Mouse (Mus musculus) ZHBTc4 (cell line): ENCODE data around the gene Dcp1a.
A peak's percentile ranks its signal among the peaks of the same experiment; 100 is the strongest.

ENCODE experiments used
- DNase-seq: peaks from one replicate; pipeline ENCODE4 v3.0.0-alpha.2; 2011; ENCODE audit warnings: low read depth, low spot score

Gene Dcp1a

DNA sequence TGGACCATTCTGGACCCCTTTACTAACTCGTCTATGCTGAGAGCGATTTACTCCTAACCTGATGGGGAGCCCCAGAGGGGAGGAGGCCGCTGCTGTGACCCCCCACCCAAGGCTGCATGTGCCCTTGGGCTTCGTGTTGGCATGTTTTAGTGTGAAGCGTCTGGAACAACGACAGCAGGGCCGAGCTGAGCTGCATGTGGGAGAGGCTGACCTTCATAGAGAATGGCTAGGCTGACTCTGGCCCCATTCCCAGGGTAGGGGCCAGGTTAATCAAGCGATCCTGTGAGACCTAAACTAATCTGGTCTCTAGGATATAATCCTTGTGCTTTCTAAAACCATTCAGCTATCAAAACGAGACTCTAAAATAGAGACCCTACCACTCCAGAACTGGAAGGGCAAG, 78.4 kb downstream of the Dcp1a start:
- no peak for DNase-seq

DNA sequence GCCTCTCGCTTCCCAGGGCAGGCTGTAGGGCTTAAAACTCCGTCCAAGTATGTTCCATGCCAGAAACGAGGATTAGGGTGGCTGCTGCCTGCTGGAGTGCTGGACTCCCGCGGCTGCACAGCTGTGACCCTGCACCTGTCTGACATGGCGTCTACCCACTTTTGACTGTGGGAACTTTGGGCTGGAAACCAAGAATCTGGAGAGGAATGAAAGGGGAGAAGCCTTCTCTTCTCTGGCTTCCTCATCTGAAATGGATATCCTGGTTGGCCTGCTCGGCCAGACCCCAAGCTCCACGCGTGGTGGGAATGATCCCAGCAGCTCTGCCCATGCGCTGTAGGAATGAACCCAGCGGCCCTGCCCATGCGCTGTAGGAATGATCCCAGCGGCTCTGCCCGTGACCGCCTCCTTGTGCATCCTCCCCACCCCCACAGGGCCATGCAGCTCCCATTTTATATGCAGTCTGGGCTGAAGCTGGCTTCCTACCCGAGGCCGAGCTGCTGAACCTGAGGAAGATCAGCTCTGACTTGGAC, 80.1 kb downstream of the Dcp1a start:
- peak; percentile 78 for DNase-seq

DNA sequence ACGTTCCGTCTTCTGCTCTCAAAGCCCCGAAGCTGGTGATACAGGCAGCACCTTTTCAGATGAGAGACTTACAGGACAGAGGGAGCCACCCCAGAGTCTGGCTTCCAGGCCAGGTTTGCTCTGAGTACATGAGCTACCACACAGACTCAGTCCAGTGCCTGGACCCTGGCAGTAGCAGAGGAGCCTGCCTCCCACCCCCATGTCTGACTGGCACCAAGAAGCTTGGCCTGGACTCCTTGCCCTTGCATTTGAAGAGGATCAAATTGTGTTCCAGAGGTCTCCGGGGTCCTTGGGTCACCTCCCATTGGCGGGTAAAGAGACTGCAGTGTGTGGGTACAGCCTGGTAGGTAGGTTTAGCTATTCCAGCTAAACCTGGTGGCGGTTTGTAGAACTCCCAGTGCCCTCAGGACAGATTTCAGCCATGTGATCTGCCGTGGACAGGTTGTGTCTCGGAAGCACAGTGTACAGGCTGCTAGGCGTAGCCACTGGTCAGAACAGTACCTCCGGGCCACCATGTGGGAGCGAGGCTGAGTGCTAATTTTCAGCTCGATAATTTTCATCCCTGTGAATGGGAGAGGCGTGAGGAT, 81.6 kb downstream of the Dcp1a start:
- peak; percentile 44 for DNase-seq

DNA sequence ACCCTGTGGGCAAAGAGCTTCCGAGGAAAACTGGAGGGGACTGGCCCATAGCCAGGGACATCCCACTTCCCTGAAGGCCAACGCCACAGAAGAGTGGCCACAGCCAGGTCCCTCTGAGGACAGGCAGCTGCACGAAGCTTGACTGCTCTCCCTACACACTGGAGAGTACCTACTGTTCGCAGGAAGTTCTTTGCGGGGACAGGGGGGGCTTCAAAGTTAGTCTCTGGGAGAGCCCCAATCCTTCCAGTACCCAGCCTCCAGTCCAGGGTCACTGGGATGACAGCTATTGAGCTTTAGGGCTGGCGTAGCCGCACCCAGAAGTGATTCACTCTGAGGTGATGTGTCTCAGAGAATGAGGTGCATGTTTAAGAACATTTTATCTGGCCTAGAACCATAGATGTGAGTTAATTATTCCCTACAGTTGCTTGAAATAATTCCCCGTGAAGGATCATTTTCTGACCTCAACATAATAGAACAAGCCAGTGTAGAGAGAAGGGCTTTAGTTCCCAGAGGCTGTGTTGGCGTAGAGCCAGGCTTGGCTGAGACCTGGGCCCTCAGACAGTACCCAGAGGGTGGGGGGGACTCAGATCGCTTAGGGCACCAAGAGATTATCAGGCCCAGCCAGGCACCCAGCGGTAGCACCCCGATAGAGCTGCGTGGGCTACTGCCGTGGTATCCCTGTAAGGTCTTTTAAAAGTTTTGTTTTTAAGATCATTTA, 82.3 kb downstream of the Dcp1a start:
- no peak for DNase-seq

DNA sequence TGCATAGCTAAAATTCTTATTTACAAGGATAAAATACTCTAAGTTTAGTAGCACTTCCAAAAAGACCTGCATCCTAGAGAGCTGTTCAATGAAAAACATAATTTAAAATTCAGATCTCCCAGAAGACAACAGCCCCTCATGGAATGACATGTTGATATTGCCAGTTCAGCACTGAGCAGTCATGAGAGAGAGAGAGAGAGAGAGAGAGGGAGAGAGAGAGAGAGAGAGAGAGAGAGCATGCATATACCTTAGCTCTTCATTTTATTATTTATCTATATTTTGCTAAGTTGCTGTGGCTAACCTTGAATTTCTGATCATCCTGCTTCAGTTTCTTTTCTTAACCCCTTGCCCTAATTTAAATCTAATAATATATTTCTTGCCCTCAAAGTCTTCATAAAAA, 83.0 kb downstream of the Dcp1a start:
- DNase-seq: no peak

DNA sequence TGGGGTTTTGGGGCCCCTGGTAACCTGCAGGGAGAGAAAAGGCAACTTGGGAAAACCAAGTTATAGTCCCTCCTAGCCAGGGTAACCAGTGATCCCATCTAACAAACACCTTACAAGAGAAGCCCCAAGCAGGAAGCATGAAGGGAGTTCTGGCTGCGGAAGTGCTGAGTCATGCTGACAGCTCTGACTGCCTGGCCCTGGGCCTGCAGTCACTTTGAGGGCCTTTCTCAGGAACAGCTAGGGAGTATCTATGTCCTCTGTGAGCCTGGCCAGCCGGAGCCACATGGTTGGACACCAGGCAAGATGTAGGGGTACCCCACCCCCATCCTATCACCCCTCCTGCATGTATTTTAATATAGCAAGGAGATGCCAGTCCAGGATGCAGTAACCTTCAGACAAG, 85.1 kb downstream of the Dcp1a start:
- peak; percentile 78 for DNase-seq

DNA sequence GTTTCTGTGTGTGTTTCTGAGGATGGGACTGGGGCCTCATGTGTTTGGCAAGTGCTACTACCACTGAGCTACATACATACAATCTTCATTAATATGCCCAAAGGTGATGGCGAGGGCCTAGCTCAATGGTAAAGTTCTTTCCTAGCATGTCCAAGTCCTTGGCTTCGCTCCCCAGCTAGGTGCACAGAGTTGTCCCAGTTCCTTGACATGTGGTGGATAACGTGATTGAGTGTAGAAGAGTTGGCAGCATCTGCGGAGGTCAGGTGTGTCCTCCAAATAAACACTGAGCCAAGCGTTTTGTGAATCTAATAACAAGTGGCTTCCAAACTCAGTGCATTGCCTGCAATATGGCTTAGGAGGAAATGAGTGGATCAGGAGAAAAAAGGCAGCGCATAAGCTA, 87.0 kb downstream of the Dcp1a start:
- no peak for DNase-seq

DNA sequence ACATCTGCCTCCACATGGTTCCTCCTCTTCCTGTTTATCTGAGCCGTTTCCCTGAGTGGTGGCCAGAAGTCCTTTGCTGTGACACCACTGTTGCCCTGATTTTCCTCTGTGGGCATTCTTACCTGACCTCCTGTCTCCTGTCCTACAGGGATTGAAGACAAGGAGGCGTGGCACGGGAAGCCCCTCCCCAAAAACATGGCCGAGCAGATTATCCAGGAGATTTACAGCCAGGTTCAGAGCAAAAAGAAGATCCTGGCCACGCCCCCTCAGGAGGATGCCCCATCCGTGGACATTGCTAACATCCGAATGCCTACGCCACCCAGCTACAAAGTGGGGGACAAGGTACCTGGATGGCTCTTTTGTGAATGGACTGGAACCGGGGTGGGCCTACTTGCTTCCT, 88.7 kb downstream of the Dcp1a start:
- peak; percentile 63 for DNase-seq

DNA sequence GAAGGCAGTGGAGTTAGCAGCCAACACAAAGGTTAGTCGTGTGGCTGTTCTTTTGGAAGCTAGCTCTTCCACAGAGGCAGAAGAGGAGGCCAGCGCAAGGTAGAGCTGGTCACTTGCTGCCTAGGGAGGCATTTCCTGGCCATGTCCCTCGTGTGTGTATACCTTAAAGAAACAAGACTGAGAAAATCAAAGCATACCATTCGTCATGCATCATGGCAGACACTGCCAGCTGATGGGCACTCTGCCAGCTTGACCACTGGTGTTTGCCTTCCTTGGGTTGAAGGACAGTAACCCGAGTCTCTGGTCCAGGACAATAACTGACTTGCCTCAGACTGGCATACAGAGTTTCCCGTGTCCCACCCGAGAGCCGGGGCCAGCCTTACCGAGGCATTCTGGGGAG, 91.0 kb downstream of the Dcp1a start:
- no peak for DNase-seq

DNA sequence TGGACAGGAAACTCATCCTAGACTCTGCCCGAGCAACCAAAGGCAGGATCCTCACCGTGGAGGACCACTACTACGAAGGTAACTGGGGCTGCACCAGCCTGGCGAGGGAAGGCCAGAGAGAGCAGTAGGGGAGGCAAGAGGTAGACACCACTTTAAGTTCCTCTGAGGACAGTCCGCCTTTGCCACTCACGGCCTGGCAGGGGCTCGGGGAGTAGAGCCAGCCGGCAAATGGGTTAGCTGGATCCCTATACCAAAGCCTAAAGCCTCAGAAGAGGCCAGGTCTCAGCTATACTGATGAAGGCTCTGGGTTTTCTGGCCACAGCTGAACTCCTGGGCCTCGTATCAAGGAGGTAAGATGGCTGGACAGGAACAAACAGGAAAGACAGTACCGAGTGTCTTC, 92.9 kb downstream of the Dcp1a start:
- DNase-seq: no peak

DNA sequence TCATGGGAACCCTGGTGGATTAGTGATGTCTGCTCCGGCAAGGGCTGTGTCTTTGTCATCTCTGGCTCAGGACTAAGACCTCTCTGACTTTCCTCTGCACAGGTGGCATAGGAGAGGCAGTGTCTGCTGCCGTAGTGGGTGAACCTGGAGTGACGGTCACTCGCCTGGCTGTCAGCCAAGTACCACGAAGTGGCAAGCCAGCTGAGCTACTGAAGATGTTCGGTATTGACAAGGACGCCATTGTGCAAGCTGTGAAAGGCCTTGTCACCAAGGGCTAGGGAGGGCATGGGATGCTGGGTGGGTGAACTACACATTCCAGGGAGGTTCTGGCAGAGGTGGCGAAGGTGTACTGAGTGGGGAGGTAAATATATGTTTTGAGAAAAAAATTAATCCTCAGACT, 93.9 kb downstream of the Dcp1a start:
- no peak for DNase-seq

DNA sequence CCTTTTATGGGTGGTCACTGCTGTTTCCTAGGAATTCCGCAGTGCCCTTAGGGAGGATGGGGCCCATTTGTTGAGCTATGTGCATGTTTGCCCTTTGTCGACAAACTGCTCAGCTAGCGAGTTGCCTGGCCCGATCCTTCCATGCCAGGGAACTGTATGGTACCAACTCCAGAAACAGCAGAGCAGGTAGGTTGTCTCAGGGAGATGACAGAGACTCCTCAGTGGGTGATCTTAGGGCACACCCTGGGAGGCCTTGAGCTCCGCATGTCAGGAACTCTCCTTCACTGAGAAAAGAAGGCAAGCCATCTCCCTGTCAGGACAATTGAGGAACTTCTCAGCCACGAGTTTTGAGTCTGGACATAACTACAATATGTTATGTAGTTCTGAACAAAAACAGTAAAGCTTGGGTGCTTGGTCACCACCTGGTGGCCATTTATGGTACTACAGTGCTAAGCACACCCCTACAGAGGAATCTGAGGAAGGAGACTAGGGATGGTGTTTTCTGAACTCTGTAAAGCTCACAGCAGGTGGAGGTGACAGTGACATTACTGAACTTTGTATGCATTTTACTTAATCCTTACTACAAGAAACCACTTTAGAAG, 94.7 kb downstream of the Dcp1a start:
- peak; percentile 86 for DNase-seq

DNA sequence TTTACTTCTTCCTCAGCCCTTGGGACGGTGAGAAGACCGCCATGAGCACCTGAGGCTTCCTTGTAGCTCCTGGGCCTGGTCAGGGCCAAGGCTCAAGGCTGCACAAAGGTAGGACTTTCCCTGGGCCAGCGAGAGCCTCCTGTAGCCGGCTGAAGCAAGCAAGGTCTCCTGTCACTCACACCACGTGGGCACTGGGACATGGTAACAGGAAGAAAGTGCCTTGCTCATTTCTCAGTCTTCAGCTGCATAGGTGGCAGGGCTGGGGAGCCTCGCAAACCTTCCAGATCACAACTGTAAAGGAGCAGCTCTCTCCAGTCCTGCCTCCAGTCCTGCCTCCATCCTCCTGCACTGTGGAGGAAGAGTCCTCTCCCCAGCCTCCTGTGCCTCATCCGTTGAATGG, 96.5 kb downstream of the Dcp1a start:
- DNase-seq: no peak

DNA sequence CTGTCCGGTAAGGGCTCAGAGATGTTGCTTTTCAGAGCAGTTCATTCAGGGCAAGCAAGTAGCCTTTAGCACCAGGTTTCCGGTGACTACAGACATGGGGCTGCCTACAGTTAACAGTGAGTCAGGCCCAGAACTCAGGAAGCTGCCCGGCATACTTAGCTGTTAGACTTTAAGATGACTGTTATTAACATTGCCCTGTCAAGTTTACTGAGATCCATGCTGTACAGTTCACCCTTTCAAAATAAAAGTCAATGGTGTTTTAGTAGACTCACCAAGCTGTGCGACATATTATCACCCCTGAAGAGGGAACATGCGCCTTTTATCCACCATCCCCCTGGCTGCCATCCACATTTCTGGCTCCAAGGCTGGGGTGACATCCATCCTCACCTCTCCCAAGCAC, 96.9 kb downstream of the Dcp1a start:
- no peak for DNase-seq
